Mouse (Mus musculus) cortical plate, adult 2 months (tissue): ENCODE measurements at regions not wholly inside any gene's neighbourhood (a gene's known extent, or its start where the extent isn't known, plus 50 kb on each side); places are given as distances from the start of the nearest gene placed in this dataset.

ENCODE experiments used
- H3K27ac ChIP-seq: fragments of 200-500 bp; 2 replicates; pipeline ENCODE4 v1.5.1; 2012; ENCODE audit warnings: low read length, control low read depth, inconsistent platforms; ENCODE audit not compliant: insufficient read depth
- H3K4me1 ChIP-seq: fragments of 200-500 bp; 2 replicates; pipeline ENCODE4 v1.6.1; 2011; ENCODE audit warnings: low read length; ENCODE audit not compliant: control insufficient read depth, insufficient read depth
- H3K4me3 ChIP-seq: fragments of 200-500 bp; 2 replicates; pipeline ENCODE4 v1.5.1; 2011; ENCODE audit warnings: mild to moderate bottlenecking, low read length, control low read depth; ENCODE audit not compliant: insufficient read depth
- CTCF ChIP-seq: fragments of 200-500 bp; IDR thresholded peaks from 2 replicates; pipeline ENCODE4 v1.5.1; 2011; ENCODE audit warnings: mild to moderate bottlenecking, control low read depth, low read length; ENCODE audit not compliant: insufficient read depth; ENCODE audit errors: extremely low read depth
- POLR2A ChIP-seq: fragments of 200-500 bp; IDR thresholded peaks from 2 replicates; pipeline ENCODE4 v1.6.1; 2011; ENCODE audit warnings: mild to moderate bottlenecking, low read length, control low read depth; ENCODE audit not compliant: insufficient read depth; ENCODE audit errors: extremely low read depth

DNA sequence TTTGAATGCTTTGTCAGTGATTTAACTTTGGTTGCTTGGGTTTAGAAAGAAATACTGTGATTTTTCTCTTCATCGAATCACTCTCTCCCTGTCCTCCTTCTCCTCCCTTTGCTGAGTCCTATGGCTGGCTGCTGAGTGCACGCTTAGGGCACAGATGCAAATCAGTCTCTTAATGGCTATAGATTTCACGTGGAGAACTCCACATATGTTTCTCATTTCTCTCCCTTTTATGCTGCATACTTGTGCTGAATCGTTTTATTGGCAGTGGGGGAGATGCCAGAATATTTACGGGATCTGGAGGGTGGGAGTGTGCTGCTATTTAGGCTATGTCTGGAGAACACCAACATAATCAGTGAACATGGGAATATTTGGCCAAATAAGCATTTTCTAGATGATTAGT, 118.8 kb upstream of the Rnd3 start:
- Histone ChIP-seq H3K27ac (no peak overlapping the region), H3K4me1 (no peaks in the 10 kb centered on the region), H3K4me3 (no peak overlapping the region)
- TF ChIP-seq POLR2A (no peak), CTCF (no peak)

DNA sequence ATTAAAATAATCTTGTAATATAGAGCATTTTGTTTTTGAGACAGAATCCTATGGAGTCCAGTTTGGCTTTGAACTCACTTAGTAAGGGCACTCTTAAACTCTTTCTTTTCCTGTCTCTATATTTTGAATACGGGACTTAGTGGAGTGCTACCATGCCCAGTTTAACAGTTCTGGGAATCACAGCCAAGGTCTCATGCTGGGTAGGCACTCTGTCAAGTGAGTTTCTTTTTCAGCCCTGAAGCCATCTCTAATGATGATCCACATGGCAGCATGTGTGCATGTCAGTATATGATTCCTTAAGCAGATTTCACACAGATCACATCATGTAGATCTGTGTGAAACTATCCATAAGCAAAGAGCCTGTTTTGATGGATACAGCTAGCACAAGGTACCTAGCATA, 113.6 kb upstream of the Rnd3 start:
- TF ChIP-seq CTCF: no peak
- TF ChIP-seq POLR2A: no peak
- H3K4me3 ChIP-seq: no peak overlapping the region
- no peak overlapping the region for H3K27ac ChIP-seq
- H3K4me1 ChIP-seq: no peaks in the 10 kb centered on the region

DNA sequence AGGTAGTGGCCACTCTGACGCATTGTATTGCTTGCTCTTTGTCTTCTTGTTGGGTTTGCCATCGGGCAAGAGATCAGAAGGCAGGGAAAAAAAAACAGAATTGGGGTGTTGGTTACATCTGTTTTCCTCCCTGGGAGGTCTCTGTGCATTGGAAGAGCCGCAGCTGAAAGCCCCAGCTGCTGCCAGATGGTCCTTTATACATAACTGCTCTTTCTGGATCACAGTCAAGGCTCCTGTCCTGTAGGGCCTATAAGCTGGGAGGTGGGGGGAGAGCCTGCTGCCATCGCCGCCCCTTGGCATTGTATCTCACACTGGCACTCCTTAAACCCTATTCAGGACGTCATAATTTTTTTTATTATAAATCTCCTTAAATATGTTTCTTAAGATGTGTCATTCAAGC, 101.9 kb upstream of the Rnd3 start:
- H3K4me3 ChIP-seq: no peak overlapping the region
- H3K27ac ChIP-seq: no peak overlapping the region
- no peak for TF ChIP-seq POLR2A
- no peak for TF ChIP-seq CTCF
- H3K4me1 ChIP-seq: no peaks in the 10 kb centered on the region

DNA sequence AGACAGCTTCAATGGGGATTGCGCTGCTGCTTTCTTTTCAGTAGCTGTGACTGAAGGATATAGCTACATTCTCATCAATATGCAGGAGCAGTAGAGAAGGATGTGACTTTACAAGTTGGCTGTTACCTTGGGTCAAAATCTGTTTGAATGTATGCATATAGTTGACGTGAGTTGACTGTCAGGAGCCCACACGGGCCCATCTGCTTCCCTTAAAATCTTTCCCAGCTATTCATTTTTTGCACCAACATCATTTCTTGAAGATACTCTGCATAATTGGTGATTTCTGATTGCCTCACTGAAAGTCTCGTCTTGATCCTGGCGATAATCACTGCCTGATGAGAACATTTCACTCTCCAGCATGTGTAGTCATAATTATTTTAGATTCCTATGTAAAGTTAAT, 92.7 kb upstream of the Rnd3 start:
- H3K27ac ChIP-seq: no peak overlapping the region
- H3K4me1 ChIP-seq: peaks cover 2% of the 10 kb centered on the region; the same call in 1 of the 2 replicates
- no peak overlapping the region for H3K4me3 ChIP-seq
- no peak for TF ChIP-seq CTCF
- TF ChIP-seq POLR2A: no peak

DNA sequence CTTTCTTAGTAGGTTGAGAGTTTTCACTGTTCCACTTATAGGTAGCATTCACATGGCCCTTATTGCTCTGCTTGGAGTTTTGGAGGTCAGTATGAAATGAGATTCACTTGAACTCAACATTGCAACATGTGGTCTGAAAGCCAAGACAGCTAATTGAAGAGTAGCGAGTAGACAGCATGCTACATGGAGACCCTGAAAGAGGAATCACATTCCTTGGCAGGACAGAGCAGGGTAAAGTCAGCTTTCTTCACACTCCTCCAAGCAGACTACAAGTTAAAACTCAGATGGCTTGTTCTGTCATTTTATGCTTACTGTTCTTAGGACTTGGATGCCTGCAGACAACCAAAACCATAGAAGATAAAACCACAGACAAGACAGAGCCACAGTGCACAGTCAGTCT, 91.1 kb upstream of the Rnd3 start:
- H3K27ac ChIP-seq: no peak overlapping the region
- peaks cover 2% of the 10 kb centered on the region; the same call in 1 of the 2 replicates for H3K4me1 ChIP-seq
- no peak overlapping the region for H3K4me3 ChIP-seq
- TF ChIP-seq CTCF: no peak
- no peak for TF ChIP-seq POLR2A

DNA sequence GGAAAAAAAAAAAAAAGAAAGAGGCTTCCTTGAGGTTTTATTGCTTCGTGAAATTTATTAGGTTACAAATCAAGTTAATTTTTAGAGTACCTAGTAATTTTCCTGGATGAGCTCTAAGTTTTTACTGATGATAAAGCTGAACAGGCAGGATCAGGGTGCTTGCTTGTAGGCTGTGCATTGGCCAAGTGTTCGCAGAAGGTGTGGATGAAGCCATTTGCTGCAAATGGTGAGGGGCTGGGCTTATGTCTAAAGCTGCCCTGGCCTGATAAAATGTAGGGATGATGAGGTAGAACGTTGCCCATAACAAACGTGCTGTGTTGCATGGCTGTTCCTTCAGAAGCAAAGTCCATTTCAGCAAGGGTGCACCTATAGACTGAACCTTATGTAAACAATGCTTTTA, 90.1 kb upstream of the Rnd3 start:
- Histone ChIP-seq H3K4me1 (peaks cover 2% of the 10 kb centered on the region; the same call in 1 of the 2 replicates), H3K4me3 (no peak overlapping the region), H3K27ac (no peak overlapping the region)
- TF ChIP-seq CTCF (no peak), POLR2A (no peak)

DNA sequence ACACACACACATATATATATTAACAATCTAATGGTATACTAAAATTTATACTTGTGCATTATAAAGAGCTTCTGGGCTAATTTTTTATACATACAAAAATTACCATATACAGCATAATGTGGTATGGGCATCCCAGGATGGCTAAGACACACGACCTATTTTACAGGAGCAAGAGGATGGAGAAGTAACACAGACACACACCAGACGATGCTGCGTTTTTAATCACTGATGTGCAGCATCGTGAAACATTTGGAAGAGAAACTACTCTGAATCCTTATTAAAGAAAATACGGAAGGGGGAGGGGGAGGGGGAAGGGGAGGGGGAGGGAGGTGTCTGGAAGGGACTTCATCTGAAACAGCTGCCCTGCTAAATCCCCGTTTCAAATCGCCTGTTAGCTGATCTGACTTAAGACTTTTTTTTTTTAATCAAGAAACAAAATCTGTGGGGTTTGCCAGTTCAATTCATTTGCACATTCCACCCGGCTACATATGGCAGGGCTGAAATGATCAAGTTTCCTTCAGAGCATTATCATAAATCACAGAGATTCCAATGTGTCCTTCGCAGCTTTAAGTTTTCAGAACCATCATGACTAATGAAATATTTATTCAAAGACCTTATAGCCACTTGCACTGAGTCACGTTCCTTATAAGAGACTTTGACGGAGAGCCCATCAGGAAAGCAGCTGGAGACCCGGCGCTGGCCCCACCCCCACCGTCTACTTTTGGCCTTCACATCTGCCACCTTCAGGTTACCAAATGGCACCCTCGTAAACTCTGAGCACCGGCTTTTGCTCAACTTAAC, 89.4 kb upstream of the Rnd3 start:
- Histone ChIP-seq H3K4me3 (no peak overlapping the region), H3K4me1 (peaks cover 2% of the 10 kb centered on the region; the same call in 1 of the 2 replicates)
- TF ChIP-seq CTCF: no peak

DNA sequence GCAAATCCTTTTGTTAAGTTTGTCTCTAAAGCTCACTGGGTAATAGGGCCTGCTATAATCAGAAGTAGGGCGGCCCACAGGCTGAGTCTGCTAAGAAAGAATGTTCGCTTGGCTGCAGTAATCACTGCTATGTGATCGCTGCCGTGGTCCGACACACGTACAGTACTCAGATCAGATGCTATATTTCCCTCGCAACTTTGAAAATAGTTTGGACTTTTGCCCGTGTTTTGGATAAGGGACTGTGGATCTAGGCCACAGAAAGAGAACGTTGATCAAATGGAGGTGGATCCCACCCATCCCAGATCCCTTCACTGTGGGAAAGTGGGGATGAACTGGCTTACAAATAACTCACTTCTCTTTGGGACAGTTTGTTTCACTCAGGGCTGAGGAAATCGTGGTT, 88.5 kb upstream of the Rnd3 start:
- Histone ChIP-seq H3K4me3 (no peak overlapping the region), H3K4me1 (peaks cover 2% of the 10 kb centered on the region; the same call in 1 of the 2 replicates), H3K27ac (no peak overlapping the region)
- no peak for TF ChIP-seq POLR2A
- TF ChIP-seq CTCF: no peak

More for the DNA sequence above, 89.4 kb upstream of the Rnd3 start:
- no peak overlapping the region for H3K27ac ChIP-seq

DNA sequence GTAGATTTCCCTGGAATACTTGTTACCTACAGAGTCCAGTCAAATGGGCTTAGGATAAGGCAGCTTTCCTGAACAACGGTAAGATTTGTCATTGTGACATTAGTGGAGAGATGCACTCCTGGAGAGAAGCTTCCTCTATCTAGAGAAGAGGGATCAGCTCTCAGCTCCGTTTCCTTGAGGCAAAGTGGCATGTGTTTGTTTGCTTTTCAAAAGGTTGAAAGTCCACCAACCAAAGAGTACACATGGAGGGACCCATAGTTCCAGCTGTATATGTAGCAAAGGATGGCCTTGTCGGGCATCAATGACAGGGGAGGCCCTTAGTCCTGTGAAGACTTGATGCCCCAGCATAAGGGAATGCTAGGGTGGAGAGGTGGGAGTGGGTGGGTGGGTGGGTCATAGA, 87.9 kb upstream of the Rnd3 start:
- no peak overlapping the region for H3K4me3 ChIP-seq
- H3K27ac ChIP-seq: no peak overlapping the region
- no peak for TF ChIP-seq CTCF
- no peak for TF ChIP-seq POLR2A
- no peaks in the 10 kb centered on the region for H3K4me1 ChIP-seq

DNA sequence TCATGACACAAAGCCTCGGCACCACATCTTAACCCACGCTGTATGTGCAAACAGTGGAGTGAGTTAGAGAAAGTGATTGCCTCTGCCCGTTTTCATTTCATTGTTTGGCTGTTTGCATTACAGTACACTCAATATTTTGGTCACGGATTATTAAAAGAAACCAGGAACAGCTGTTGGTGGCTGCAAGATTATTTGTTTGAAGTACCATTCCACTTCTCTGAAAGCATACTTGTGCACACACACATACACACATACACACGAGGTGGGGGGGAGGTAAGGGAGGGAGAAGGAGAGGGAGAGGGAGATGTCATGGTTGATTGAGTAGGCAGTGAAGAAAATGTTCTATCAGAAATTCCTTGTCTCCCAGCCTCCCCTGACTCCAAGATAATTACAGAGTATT, 85.5 kb upstream of the Rnd3 start:
- H3K27ac ChIP-seq: no peak overlapping the region
- no peak for TF ChIP-seq CTCF
- TF ChIP-seq POLR2A: no peak
- no peaks in the 10 kb centered on the region for H3K4me1 ChIP-seq
- no peak overlapping the region for H3K4me3 ChIP-seq
